8 mouse cellular contexts compared by ENCODE assay signal in the genomic region with DNA sequence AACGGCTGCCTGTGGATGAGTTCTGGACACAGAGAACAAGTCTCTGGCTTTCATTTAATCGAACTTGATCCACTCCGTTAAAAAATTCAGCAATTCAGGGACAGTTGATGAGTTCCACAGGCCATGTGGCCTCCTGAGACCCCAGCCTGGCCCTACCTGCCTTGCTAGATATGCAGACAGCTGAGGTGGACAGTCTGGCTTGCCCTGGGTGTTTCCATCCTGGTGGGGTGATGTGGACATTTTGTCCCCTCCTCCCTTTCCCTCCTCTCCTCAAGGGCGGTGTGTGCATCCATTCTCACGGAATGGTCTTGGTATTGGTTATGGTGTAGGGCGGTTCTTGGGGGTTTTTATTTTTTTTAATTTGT.
A peak's percentile ranks its signal among the peaks of the same experiment; 100 is the strongest.
DNase-seq lines count a peak whose midpoint lies in the region; ATAC-seq lines count a peak whose summit lies in the region.

No protein-coding gene starts in this region.

- H3K9me3 ChIP-seq in kidney, embryonic 15.5 days (replicated peaks): no peaks in the 10 kb centered on the region
- no peaks in the 10 kb centered on the region for H3K9me3 ChIP-seq in embryonic facial prominence, embryonic 10.5 days
- H3K9me3 ChIP-seq in hindbrain, embryonic 13.5 days: no peaks in the 10 kb centered on the region
- H3K9me3 ChIP-seq in midbrain, embryonic 12.5 days: no peaks in the 10 kb centered on the region

- H3K27me3 ChIP-seq in kidney, embryonic 15.5 days: no peaks in the 10 kb centered on the region
- no peaks in the 10 kb centered on the region for H3K27me3 ChIP-seq in embryonic facial prominence, embryonic 10.5 days (replicated peaks; ENCODE audit: low read depth, poor library complexity, severe bottlenecking)
- no peaks in the 10 kb centered on the region for H3K27me3 ChIP-seq in hindbrain, embryonic 13.5 days
- no peaks in the 10 kb centered on the region; the same call in 1 of the 2 replicates for H3K27me3 ChIP-seq in midbrain, embryonic 12.5 days

- DNase-seq in kidney, adult 8-10 months: no peak
- no peak for DNase-seq in embryonic facial prominence, embryonic 10.5 days (ENCODE audit: low spot score)
- no peak for DNase-seq in cerebellum, postnatal 14 days
- no peak for DNase-seq in ovary, adult 18-20 months (ENCODE audit: low spot score)
- no peak for DNase-seq in embryo, embryonic 9.5 days (ENCODE audit: extremely low spot score)

- H3K9ac ChIP-seq in kidney, embryonic 15.5 days: no peak overlapping the region; the same call in 1 of the 2 replicates
- peak overlapping the region; percentile 51; the same call in 1 of the 2 replicates for H3K9ac ChIP-seq in hindbrain, embryonic 13.5 days
- no peak overlapping the region for H3K9ac ChIP-seq in midbrain, embryonic 12.5 days (replicated peaks)

- no peak overlapping the region for H3K4me3 ChIP-seq in kidney, embryonic 15.5 days (replicated peaks)
- H3K4me3 ChIP-seq in embryonic facial prominence, embryonic 10.5 days: peak overlapping the region; percentile 37
- no peak overlapping the region for H3K4me3 ChIP-seq in hindbrain, embryonic 13.5 days
- no peak overlapping the region for H3K4me3 ChIP-seq in midbrain, embryonic 12.5 days

- 69% methylated on average over 6 of the region's 6 CpGs for WGBS in kidney, embryonic 15.5 days
- 70% methylated on average over 6 of the region's 6 CpGs for WGBS in embryonic facial prominence, embryonic 10.5 days
- 72% methylated on average over 6 of the region's 6 CpGs for WGBS in hindbrain, embryonic 13.5 days
- WGBS in midbrain, embryonic 12.5 days: 84% methylated on average over 6 of the region's 6 CpGs

- H3K27ac ChIP-seq in kidney, embryonic 15.5 days: peak overlapping the region; percentile 86
- H3K27ac ChIP-seq in embryonic facial prominence, embryonic 10.5 days (replicated peaks): peak overlapping the region; percentile 85
- H3K27ac ChIP-seq in hindbrain, embryonic 13.5 days: peak overlapping the region; percentile 87
- H3K27ac ChIP-seq in midbrain, embryonic 12.5 days (replicated peaks): 0 out of 2 replicates have a peak overlapping the region, but pooled peaks have one; percentile 49

- no peak; the same call in 1 of the 2 replicates for ATAC-seq in kidney, embryonic 15.5 days (replicated peaks; ENCODE audit: low FRiP score)
- no peak for ATAC-seq in hindbrain, embryonic 13.5 days (ENCODE audit: low FRiP score)
- no peak for ATAC-seq in midbrain, embryonic 12.5 days (ENCODE audit: low FRiP score, low read depth)

- no peaks in the 10 kb centered on the region for H3K36me3 ChIP-seq in kidney, embryonic 15.5 days
- H3K36me3 ChIP-seq in embryonic facial prominence, embryonic 10.5 days (replicated peaks): no peaks in the 10 kb centered on the region
- H3K36me3 ChIP-seq in hindbrain, embryonic 13.5 days: no peaks in the 10 kb centered on the region
- no peaks in the 10 kb centered on the region for H3K36me3 ChIP-seq in midbrain, embryonic 12.5 days

- peaks cover 32% of the 10 kb centered on the region for H3K4me1 ChIP-seq in kidney, embryonic 15.5 days
- peaks cover 27% of the 10 kb centered on the region for H3K4me1 ChIP-seq in embryonic facial prominence, embryonic 10.5 days
- peaks cover 22% of the 10 kb centered on the region for H3K4me1 ChIP-seq in hindbrain, embryonic 13.5 days (replicated peaks)
- peaks cover 17% of the 10 kb centered on the region for H3K4me1 ChIP-seq in midbrain, embryonic 12.5 days

- peak overlapping the region; percentile 43 for H3K4me2 ChIP-seq in kidney, embryonic 15.5 days
- peak overlapping the region; percentile 37 for H3K4me2 ChIP-seq in hindbrain, embryonic 13.5 days
- H3K4me2 ChIP-seq in midbrain, embryonic 12.5 days (replicated peaks): peak overlapping the region; percentile 31; the same call in 1 of the 2 replicates
